Mouse (Mus musculus) MEL-GATA-1-ER (cell line): ENCODE measurements around the gene Mogat1.
"Not testable (repeated sequence)": the region's sequence is repeated elsewhere in the genome, so short reads cannot be mapped to it uniquely, and the experiment has no call there.

ENCODE experiments used
- DNase-seq: peaks from one replicate; pipeline ENCODE4 v3.0.0-alpha.2; 2012; ENCODE audit warnings: low read depth; ENCODE audit errors: extremely low read depth

The Mogat1 gene

GRCm38 (mm10) chr1:78510862-78511261, at the start of gene Mogat1:
Gene Mogat1, plus strand, starts transcription at chr1:78510991.
- no peak for DNase-seq

GRCm38 (mm10) chr1:78472441-78472840, 38.4 kb upstream of the Mogat1 start:
- DNase-seq, result peak; percentile 18

GRCm38 (mm10) chr1:78483430-78483829, 27.4 kb upstream of the Mogat1 start:
- no peak for DNase-seq

GRCm38 (mm10) chr1:78484361-78484760, 26.4 kb upstream of the Mogat1 start:
- DNase-seq, result no peak

- no peak for DNase-seq
Measured at GRCm38 (mm10) chr1:78488427-78488751, 22.4 kb upstream of the Mogat1 start.

GRCm38 (mm10) chr1:78488752-78489492, 21.9 kb upstream of the Mogat1 start, which contains the start of gene Farsb:
Gene Farsb, minus strand, starts transcription at chr1:78488897.
- DNase-seq, result peak; percentile 84

GRCm38 (mm10) chr1:78490143-78490542, 20.6 kb upstream of the Mogat1 start:
- no peak for DNase-seq

- DNase-seq, result no peak
Measured at GRCm38 (mm10) chr1:78501036-78501435, 9.8 kb upstream of the Mogat1 start.

- not testable (repeated sequence) for DNase-seq
Measured at GRCm38 (mm10) chr1:78501856-78502255, 8.9 kb upstream of the Mogat1 start.

- no peak for DNase-seq
Measured at GRCm38 (mm10) chr1:78502527-78502926, 8.3 kb upstream of the Mogat1 start.

- no peak for DNase-seq
Measured at GRCm38 (mm10) chr1:78507137-78507536, 3.7 kb upstream of the Mogat1 start.

GRCm38 (mm10) chr1:78511621-78512160, 900 bp downstream of the Mogat1 start, which contains the start of gene BC035947:
Gene BC035947, minus strand, starts transcription at chr1:78512158.
- no peak for DNase-seq

- DNase-seq, result no peak
Measured at GRCm38 (mm10) chr1:78512756-78513155, 2.0 kb downstream of the Mogat1 start.

GRCm38 (mm10) chr1:78518907-78519306, 8.1 kb downstream of the Mogat1 start:
- DNase-seq, result no peak

- no peak for DNase-seq
Measured at GRCm38 (mm10) chr1:78525189-78525886, 14.5 kb downstream of the Mogat1 start.

- no peak for DNase-seq
Measured at GRCm38 (mm10) chr1:78528356-78528755, 17.6 kb downstream of the Mogat1 start.

GRCm38 (mm10) chr1:78529011-78529410, 18.2 kb downstream of the Mogat1 start:
- no peak for DNase-seq

- DNase-seq, result no peak
Measured at GRCm38 (mm10) chr1:78530500-78531215, 19.9 kb downstream of the Mogat1 start.

GRCm38 (mm10) chr1:78532184-78532800, 21.5 kb downstream of the Mogat1 start:
- no peak for DNase-seq

- no peak for DNase-seq
Measured at GRCm38 (mm10) chr1:78534428-78535150, 23.8 kb downstream of the Mogat1 start.
